Mouse (Mus musculus) cerebellum, postnatal 25 days (tissue): ENCODE results near the gene Chrna9.

Experiments
- DNase-seq, 2 experiments: peaks; one replicate each; pipeline ENCODE4 v3.0.0; 2021; ENCODE audit warnings: mixed read lengths in 2 of 2

The Chrna9 gene

DNA sequence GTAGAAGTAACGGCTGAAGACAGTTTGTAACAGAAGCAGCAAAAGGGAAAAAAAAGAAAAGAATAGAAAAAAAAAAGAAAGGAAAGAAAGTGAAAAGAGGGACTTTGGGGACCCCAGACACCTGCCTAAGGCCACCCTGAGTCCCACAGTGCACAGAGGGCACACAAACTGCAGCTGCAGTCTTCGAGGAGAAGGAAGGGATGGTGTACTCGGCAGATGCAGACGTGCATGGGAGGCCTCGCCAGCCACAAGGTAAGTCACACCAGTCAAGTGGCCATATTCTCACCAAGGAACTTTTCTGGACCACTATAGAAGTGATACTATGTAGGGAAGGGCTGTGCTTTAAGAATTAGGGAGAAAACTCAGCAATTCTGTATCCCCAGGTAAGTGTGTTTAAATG is at the start of gene Chrna9:
Chrna9 (plus strand) TSS at position 139 of the 400 bp plus-strand sequence.
- no peak for DNase-seq

DNA sequence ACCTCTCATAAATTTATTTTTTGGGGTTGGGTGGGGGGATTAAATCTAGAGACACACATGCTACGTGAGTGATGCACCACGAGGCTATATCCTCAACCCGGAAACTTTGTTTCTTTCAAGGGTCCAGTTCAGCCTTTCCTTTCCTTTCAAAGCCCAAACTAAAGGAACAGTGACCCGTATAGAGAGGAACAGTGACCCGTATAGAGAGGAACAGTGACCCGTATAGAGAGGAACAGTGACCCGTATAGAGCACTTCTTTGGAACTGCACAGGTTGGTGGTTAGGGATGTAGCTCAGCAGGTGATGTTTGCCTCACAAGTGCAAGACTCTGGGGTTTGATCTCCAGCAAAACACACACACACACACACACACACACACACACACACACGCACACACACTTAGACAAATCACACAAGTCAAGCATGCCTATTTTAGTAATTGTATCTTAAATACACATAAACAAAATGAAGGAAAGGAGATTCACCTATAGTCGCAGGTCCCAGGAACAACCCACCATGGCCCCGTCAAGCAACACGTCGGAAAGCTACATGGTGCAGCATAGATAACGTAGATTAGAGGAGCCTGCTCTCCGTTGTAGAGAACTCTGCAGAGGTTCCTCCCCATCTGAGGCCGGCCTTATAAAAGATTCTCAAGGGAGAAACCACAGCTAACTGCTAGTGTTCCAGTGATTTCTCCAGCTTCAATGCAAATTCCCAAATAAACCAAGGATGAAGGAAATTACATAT is 48.9 kb upstream of the Chrna9 start:
- DNase-seq, result no peak

DNA sequence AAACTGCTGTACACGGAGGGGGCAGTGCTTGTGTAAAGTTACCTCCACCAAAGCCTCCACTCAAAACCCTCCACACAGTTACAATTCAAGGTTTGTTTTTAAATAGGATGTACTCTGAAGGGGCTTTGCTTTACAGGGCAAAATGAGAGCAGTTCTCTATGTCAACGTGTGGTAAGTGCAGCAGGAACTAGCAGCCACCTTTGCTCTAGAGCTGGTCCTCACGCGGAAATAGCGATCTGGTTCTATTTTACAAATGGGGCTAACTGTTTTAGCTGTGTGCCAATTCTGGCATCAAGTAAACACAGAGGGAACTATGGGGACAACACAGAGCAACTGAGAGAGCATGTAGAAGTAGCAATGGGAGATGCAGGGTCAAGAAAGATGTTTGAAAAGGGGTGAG is 46.6 kb upstream of the Chrna9 start:
- DNase-seq, result no peak

DNA sequence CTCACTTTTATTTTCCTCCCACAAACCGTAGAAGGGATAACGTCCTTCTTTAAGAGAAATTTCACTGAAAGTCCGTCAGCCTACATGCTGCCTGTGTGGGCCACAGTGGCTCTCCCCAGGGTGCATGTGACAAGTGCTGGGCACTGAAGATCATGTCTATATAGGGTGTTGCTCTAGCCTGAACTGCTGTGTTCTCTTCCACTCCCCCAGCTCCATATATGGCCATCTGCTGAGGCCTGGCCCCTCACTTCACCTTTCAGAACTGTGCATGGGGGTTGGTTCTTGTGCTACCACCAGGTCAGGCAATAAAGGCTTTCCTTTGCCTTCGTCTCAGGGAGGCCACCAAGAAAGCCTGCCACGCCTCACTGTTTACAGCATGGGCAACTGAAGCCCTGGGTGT is 45.7 kb upstream of the Chrna9 start:
- no peak for DNase-seq

DNA sequence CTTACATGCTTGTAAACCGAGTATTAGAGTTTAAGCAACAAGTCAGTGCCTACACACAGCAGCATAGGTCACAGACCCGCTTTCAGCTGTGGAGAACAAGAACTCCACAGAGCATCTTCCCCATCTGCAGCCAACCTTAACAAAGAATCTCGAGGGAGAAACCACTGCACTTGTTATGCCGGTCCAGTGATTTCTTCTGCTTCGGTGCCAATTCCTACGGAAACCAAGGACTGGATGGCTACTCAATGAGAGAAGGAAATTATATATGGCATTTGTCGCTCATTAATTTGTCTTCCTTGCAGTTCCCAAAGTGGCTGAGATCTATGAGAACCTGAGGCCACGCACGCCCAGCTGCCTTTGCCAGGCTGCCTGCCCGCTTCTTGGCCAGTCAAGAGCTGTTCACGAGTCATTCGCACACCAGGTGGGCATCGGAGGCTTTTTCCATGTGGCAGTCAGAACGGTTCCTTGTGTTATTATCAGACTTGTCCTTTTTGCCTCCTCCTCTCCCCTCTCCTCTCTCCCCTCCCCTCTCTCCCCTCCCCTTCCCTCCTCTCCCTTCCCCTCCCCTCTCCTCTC is 43.4 kb upstream of the Chrna9 start:
- DNase-seq, result peak; percentile 11 to 57

DNA sequence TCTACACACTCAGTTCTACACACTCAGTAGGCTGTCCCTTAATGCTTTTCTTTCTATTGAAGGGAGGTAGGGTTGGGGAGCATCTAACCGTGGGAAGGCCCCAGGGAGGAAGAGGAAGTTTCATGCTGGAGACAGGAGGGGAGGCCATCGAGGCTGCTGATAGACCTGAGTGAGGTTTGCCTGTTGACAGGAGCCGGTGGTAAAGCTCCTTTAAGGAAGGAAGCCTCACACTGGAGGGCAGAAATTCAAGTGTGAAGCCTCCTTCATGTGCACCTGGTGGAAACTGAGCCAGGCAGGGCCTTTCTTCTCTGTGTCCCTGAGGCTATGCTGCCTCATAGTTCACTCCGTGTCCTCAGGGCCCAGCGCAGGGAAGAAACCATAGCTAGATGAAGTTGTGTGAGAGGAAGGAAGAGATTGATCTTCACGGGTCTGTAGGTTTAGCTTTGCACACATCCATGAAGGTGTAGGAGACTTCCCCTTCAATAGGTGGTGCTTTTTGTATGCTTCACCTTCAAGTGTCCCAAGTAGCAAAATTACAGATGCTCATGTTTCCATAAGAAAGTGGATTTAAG is 39.5 kb upstream of the Chrna9 start:
- no peak for DNase-seq

DNA sequence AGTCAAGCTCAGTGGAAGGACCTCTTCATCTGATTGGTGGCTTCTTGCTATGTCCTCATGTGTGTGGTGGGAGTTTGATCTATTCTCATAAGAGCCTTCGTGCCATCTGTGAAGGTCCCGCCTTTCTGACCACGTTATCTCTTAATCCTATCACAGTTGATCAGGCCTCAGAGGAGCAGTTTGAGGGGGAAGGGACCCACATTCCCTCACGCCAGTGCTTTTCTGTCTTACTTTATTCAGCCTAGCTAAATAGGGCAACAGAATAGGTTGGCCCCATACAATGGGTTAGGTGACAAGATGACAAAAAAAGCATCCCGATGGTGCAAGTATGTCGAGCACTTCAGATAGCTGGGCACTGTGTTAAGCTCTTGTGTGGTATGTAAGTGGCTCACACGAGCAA is 39.0 kb upstream of the Chrna9 start:
- DNase-seq, result no peak

DNA sequence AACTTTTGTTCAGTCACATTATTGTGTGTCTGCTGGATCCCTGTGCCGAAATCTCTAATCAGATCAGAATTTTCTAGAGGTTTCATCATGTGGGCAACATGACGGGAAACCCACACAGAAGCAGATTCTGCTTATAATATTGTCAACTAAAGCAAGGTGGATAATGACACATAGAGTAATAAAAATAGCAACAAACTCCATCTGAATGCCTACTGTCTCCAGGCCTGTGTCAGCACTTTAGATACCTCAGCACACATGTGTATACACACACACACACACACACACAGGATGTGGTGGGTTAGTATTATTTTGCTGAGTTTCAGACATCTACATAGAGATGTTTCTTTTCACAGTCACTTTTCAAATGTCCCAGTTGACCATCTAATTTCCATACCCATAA is 37.0 kb upstream of the Chrna9 start:
- DNase-seq, result no peak

DNA sequence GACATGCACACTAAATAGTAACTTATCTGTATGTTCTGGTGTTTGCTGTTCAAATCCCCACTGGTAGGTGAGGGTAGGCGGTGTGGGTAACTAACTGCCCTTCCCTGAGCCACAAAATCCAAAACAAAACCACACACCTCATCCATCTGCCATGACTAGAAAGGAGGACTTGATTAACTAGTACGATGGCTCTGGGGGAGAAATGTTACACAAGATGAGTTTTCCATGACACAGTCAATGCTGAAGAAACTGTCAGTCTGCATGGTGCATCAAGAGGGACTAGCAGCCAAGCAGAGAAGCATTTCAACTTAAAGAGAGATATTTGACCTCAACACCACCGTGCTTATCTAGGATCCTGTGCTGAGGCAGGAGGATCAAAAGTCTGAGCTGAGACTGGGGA is 36.0 kb upstream of the Chrna9 start:
- DNase-seq, result no peak

DNA sequence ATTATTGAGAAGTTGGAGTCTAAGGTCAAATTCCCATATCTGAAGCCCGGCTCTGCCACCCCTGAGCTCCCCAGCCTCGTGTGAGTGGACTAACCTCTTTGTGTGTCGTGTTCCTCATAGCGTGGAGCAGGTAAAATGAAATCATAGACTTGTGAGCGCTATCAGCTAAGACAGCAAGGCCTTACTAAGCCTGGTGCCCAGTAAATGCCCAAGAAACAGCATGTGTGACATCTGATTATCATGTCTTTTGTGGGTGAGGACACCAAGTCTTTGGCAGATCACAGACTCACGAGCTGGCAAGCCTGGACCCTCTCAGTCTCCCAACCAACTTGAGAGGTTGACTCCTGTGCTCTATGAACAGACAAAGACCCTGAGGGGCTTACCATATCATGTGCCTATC is 34.6 kb upstream of the Chrna9 start:
- DNase-seq, result no peak

DNA sequence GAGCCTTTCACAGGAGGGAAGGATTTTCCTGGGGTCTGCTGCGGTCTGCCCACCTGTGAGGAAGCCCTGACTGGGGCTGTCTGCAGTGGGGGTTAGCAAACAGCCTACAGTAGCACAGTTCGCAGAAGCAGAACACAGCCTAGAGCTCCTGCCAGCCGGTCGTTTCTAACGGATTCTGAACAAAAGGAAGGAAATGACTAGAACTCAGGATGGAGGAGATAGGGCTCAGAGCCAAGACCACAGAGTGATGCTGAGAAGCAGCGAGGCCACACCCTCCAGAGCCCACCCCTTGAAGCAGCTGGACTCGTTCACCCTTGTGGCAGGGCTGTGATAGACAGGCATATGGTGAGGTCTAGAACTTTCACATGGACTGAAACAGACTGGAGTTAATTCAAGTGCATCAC is 33.9 kb upstream of the Chrna9 start:
- no peak for DNase-seq

DNA sequence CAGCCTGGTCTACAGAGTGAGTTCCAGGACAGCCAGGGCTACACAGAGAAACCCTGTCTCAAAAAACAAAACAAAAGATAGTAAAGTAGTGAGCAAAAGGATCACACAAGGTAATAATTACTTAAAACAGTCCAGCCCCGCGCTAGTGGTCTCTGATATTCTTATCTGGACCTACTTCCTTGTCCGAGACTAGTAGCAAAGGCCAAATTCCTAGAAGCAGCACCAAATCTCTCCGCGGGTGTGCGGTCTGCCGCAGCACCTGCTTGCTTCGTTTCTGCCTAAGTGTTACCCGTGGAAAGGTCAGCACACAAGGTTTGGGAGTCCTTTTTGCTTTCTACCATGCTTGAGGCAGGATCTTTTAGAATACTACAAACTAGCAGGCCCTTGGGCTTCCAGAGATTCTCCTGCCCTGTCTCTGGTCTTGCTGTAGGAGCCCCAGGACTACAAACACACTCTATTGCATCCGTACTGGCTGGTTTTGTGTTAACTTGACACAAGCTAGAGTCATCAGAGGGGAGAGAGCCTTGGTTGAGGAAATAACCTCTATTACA is 32.8 kb upstream of the Chrna9 start:
- no peak for DNase-seq

DNA sequence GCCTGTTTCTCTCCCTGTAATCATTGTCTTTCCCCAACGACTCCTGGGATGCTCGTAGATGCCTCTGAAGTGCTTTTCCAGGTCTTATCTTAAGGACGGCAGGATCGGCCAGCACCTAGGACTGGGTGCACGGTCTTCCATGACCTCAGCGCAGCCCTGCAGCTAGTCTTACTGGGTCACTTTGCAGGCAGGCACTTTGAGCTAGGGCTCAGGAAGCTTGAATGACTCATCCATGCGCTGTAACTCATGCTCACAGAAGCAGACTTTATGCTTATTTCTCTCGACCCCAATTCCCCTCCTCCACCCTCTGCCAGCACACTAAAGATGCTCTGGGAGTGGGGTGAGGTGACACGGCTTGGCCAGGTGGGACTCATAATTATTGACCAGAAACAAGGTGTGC is 31.9 kb upstream of the Chrna9 start:
- DNase-seq, result no peak

DNA sequence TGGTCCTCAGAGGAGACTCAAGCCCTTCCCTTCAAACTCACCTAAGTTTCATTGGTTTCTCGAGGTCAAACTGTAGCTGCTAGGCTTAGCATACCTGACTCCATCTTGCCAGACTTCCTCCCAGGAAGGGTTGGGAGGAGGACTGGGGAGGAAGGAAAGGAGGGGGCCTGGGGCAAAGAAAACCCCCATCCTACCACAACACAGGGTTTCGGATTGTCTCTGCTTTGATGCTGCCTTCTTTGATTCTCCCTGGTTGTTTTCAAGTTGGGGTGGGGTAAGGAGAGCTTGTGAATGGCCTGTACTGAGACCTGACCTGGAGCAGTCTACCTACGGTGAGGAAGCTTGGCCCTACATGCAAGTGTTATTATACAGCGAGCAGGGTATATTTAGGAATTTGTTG is 30.2 kb upstream of the Chrna9 start:
- no peak for DNase-seq

DNA sequence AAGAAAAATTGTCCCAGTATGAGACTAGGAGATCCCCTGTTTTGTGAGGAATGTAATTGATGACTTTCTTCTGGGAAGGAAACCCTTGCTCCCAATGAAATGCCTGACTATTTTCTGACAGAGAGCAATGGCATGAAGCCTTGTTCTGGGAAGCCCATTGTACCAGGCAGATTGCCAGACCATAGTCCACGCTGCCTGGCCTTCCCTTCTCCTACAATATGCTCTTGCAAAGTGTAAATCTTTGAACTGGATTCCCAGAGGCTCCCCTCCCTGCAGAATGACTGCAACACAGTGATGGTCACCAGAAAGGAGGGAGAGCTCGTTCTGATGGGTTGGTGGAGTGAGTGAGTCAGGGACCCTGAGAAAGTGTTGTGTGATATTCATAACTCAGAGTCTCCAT is 26.0 kb upstream of the Chrna9 start:
- no peak for DNase-seq

DNA sequence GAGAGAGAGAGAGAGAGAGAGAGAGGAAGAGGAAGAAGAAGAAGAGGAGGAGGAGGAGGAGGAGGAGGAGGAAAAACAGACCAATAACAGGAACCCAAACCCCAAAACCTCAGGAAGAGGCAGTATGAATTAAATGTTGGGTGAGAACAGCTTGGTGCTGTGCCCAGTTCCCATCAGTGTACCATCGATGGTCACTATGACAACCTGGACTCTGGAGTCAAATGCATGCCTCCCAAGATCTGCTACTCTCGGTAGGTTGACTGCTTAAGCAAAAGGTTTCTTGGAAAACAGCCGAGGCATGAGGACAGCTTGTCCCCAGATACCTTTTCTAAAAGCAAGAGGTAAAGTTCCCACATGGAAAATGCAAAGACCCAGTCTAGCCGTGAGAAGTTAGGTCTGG is 25.4 kb upstream of the Chrna9 start:
- DNase-seq, result no peak

DNA sequence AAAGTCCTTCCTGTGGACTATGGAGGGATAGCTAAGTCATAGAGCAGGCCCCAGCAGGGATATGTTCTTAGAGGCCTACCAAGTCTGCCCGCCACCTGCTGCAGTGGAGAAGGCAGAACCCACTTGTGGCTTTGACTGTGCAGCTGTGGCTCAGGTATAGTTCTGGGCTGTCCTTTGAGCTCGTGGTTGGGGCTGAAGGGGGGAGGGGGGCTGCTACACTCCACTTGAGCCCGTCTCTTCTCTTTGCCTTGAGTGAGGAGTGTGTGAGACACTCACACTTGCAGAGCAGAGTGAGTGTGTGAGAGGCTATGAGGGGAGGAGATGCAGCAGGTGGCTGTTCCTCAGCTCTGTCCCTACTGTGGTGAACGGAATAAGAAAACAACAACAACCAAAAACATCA is 24.3 kb upstream of the Chrna9 start:
- DNase-seq, result no peak

DNA sequence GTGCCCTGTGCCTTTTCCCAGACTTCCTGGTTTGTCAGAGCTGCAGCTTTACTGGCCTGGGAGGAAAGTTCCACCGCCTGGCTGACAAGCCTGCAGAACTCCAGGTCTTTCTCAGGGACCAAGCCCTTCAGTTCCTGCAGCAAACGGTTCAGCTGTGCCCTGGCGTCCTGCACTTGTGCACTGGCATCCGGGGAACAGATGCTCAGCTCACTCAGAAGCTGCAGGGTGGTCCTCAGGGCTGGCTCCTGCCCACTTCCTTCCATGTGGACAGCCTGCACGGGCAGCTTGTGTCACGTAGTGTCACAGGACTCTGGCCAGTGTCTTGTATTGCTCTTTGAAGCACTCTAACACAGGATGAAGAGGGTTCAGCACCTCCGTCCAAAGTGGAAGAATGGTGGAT is 23.0 kb upstream of the Chrna9 start:
- no peak for DNase-seq

DNA sequence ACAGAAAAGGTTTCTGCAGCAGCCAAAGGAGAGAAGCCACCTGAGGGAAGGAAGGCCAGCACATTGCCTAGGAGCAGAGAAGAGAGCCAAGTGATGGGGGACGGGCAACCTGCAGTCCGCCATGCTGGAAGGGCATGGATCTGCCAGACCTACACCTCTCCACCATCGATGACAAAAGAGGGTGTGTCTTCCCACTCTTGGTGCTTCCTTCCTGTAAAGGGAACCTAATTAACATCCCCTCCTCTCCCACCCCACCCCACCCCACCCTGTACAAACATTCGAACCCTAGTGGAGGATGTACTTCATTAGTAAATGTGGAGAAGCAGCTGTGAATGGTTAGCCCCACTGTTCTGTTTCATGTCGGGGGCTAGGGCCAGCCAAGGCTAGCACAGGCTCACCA is 22.5 kb upstream of the Chrna9 start:
- DNase-seq, result no peak

DNA sequence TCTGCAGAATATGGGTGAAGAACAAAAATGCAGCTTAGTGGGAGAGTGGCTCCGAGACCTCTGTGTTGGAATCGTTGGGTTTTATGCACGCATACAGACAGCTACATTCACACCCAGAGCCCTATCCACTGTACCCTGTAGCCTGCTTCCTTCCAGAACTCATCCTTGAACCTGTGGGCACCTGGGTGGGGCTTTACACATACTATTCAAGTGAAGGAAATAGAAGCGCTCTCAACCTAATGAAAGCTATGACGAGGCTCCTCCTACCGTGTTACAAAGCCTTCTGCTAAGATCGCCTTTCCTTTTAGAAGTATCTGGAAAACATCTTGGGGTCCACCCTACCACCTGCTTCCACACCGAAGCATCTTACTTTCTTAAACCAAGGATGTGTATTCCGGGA is 21.6 kb upstream of the Chrna9 start:
- DNase-seq, result no peak

DNA sequence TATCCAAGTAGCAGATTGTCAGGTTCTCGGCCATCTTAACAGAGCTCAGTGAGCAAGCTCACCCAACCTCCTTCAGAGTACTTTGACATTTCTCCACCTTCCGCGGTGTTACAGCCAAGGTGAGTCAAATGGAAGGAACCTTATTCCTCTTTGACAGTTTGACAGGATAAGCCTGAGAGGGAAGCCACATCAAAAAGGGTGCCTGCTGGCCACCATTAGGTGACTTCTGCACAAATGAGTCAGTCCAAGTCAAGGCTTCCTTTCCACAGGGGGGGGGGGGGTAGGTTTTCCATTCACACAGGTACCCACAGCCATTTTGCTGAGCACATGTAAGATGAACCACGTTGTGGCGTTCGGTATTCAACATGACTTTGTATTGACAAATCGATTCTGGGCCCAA is 20.4 kb upstream of the Chrna9 start:
- DNase-seq, result no peak

DNA sequence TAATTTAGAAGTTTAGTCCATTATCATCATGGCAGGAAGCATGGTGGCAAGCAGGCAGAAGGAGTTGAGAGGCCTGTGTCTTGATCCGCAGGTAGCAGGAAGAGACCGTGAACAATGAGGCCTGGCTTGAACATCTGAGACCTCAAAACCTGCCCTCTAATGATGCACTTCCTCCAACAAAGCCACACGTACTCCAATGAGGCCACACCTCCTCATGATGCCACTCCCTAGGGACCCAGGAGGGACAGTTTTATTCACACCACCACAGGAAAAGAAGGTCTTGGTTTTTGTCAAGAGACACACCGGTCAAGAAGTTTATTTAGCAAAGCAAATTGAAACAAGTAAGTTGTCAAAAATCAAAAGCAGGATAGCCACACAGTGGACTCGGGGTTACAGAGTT is 17.8 kb upstream of the Chrna9 start:
- DNase-seq, result no peak

DNA sequence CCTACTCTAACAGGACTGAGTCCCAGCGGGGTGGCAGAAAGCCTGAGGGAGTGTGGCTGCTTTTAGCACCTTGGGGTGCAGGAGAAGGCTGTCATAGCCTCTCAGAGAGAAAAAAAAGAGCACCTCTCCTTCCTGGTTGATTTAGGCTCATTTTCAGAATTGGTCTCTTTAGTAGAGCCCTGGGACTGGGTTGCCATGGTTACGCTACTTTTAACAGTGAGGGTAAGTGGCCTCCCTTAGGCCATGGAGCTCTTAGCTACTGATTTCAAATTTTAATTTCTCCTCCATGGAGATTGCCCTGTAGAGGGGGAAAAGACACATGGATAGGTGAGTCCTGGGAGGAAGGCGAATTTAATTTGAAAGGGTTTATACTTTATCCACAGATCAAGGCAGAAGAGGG is 16.1 kb upstream of the Chrna9 start:
- DNase-seq, result no peak

DNA sequence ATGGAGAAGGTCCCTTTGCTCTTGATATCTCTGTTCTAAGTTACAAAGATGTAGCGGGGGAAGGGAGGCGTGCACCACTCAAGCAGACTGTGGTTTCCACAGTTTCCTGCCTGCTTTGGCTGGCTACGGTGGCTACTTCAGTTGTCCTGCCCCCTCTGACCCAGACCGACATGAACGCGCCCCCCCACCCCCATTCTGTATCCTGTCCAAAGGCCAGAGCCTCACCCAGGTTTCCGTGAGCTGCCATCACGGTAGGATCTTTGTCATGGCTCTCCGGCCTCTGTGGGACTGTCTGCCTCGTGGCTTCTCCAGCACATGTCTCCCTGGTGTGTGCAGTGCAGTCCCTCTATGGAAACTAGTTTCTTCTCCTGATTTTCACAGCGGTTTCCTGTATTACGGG is 15.4 kb upstream of the Chrna9 start:
- DNase-seq, result no peak

DNA sequence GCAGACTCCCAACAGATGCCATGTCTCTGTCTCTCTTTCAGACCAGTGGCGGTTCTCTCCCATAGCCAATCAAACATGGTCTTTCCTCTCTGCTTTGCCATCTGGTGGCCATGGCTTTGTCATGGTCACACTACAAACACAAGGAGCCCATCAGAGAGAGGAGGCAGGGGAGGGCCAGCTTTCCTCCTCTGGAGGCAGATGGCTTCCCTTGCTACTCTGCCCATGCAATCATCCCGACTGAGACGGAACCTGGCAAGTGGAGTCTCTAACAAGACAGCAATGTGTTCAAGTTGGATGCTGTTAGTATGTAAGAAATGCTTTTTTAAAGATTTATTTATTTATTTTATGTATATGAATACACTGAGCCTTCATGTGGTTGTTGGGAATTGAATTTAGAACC is 14.8 kb upstream of the Chrna9 start:
- no peak for DNase-seq
